Mouse (Mus musculus) MEL (cell line): ENCODE measurements around the gene Xirp2. TPM values are rescaled to one million over a fixed set of nuclear protein-coding genes. Genes with fewer than 3 reads are reported as not detected.

Experiments
- DNase-seq: peaks from one replicate; pipeline ENCODE4 v3.0.0; 2011; ENCODE audit warnings: low read depth, low spot score
- H3K27ac ChIP-seq: 2 replicates; pipeline ENCODE4 v1.5.1; 2012; ENCODE audit warnings: low read depth, mild to moderate bottlenecking, control low read depth, low read length, moderate library complexity; ENCODE audit not compliant: control insufficient read depth
- H3K27me3 ChIP-seq, 2 experiments: fragments of 150-350 bp in 1 of 2; sonication (generic) in 1 of 2; 2 replicates each; pipeline ENCODE4 v1.6.1; 2012; ENCODE audit warnings: low read length in 2 of 2, mild to moderate bottlenecking in 2 of 2, improper control_type of control experiment in 1 of 2, moderate library complexity in 1 of 2; ENCODE audit not compliant: insufficient read depth in 2 of 2, control insufficient read depth in 1 of 2
- H3K36me3 ChIP-seq, 2 experiments: 2 replicates each; pipeline ENCODE4 v1.6.1; 2012 to 2014; ENCODE audit warnings: low read length in 2 of 2, improper control_type of control experiment in 1 of 2, inconsistent platforms in 1 of 2, mild to moderate bottlenecking in 1 of 2; ENCODE audit not compliant: insufficient read depth in 2 of 2, control insufficient read depth in 1 of 2
- H3K4me1 ChIP-seq, 2 experiments: fragments of 150-350 bp in 1 of 2; sonication (generic) in 1 of 2; 2 replicates each; pipeline ENCODE4 v1.6.1; 2012; ENCODE audit warnings: low read length in 2 of 2, improper control_type of control experiment in 1 of 2, mild to moderate bottlenecking in 1 of 2; ENCODE audit not compliant: insufficient read depth in 2 of 2, control insufficient read depth in 1 of 2
- H3K4me3 ChIP-seq, 2 experiments: fragments of 150-350 bp in 1 of 2; sonication (generic) in 1 of 2; 2 replicates each; pipeline ENCODE4 v1.5.1; 2012; ENCODE audit warnings: low read depth in 2 of 2, low read length in 2 of 2, mild to moderate bottlenecking in 2 of 2, moderate library complexity in 2 of 2, control low read depth in 1 of 2, improper control_type of control experiment in 1 of 2; ENCODE audit not compliant: control insufficient read depth in 1 of 2, insufficient read depth in 1 of 2
- H3K79me2 ChIP-seq: 2 replicates; pipeline ENCODE4 v1.6.1; 2012; ENCODE audit warnings: mild to moderate bottlenecking, low read length, moderate library complexity; ENCODE audit not compliant: control insufficient read depth, poor library complexity, insufficient read depth
- H3K9ac ChIP-seq: 2 replicates; pipeline ENCODE4 v1.6.1; 2012; ENCODE audit warnings: low read depth, mild to moderate bottlenecking, control low read depth, low read length, moderate library complexity; ENCODE audit not compliant: control insufficient read depth, poor library complexity, severe bottlenecking
- H3K9me3 ChIP-seq: fragments of 150-350 bp; sonication (generic); replicated peaks from 2 replicates; pipeline ENCODE4 v1.6.1; 2012; ENCODE audit warnings: mild to moderate bottlenecking, low read length, improper control_type of control experiment, moderate library complexity; ENCODE audit not compliant: insufficient read depth
- BHLHE40 ChIP-seq: IDR thresholded peaks from 2 replicates; pipeline ENCODE4 v1.6.1; 2012; ENCODE audit warnings: low read depth, mild to moderate bottlenecking, inconsistent platforms, low read length, improper control_type of control experiment, borderline replicate concordance
- CHD1 ChIP-seq: IDR thresholded peaks from 2 replicates; pipeline ENCODE4 v1.6.1; 2012; ENCODE audit warnings: low read depth, mild to moderate bottlenecking, inconsistent platforms, low read length, improper control_type of control experiment
- CHD2 ChIP-seq: IDR thresholded peaks from 2 replicates; pipeline ENCODE4 v1.6.1; 2011; ENCODE audit warnings: low read length, improper control_type of control experiment
- EP300 ChIP-seq, 2 experiments: IDR thresholded peaks; 2 replicates each; pipeline ENCODE4 v1.6.1; 2011; ENCODE audit warnings: improper control_type of control experiment in 2 of 2, low read length in 2 of 2, low read depth in 1 of 2, mild to moderate bottlenecking in 1 of 2
- ETS1 ChIP-seq: IDR thresholded peaks from 2 replicates; pipeline ENCODE4 v1.6.1; 2012; ENCODE audit warnings: low read depth, mild to moderate bottlenecking, inconsistent platforms, low read length, improper control_type of control experiment, moderate library complexity
- HCFC1 ChIP-seq: IDR thresholded peaks from 2 replicates; pipeline ENCODE4 v1.6.1; 2012; ENCODE audit warnings: low read depth, mild to moderate bottlenecking, inconsistent platforms, low read length, improper control_type of control experiment, moderate library complexity
- JUND ChIP-seq: IDR thresholded peaks from 2 replicates; pipeline ENCODE4 v1.6.1; 2011; ENCODE audit warnings: low read depth, mild to moderate bottlenecking, improper control_type of control experiment, low read length
- KAT2A ChIP-seq: conservative IDR thresholded peaks from 2 replicates; pipeline ENCODE4 v1.6.1; 2012; ENCODE audit warnings: low read depth, low read length, improper control_type of control experiment, inconsistent platforms
- MAFK ChIP-seq: IDR thresholded peaks from 2 replicates; pipeline ENCODE4 v1.6.1; 2011; ENCODE audit warnings: low read depth, mild to moderate bottlenecking, low read length, improper control_type of control experiment, borderline replicate concordance
- MAX ChIP-seq: IDR thresholded peaks from 2 replicates; pipeline ENCODE4 v1.6.1; 2011; ENCODE audit warnings: low read length, improper control_type of control experiment
- MAZ ChIP-seq: IDR thresholded peaks from 2 replicates; pipeline ENCODE4 v1.6.1; 2012; ENCODE audit warnings: low read depth, mild to moderate bottlenecking, inconsistent platforms, low read length, improper control_type of control experiment
- MXI1 ChIP-seq: IDR thresholded peaks from 2 replicates; pipeline ENCODE4 v1.6.1; 2011; ENCODE audit warnings: mild to moderate bottlenecking, low read depth, low read length, improper control_type of control experiment
- MYC ChIP-seq: IDR thresholded peaks from 2 replicates; pipeline ENCODE4 v1.6.1; 2011; ENCODE audit warnings: low read depth, mild to moderate bottlenecking, low read length, improper control_type of control experiment, moderate library complexity
- NELFE ChIP-seq: IDR thresholded peaks from 2 replicates; pipeline ENCODE4 v1.6.1; 2011; ENCODE audit warnings: low read depth, low read length, improper control_type of control experiment
- NRF1 ChIP-seq: IDR thresholded peaks from 2 replicates; pipeline ENCODE4 v1.6.1; 2014; ENCODE audit warnings: low read depth, mild to moderate bottlenecking, inconsistent platforms, low read length, improper control_type of control experiment, moderate library complexity; ENCODE audit not compliant: poor library complexity, insufficient read depth, severe bottlenecking
- POLR2AphosphoS5 ChIP-seq: IDR thresholded peaks from 2 replicates; pipeline ENCODE4 v1.6.1; 2012; ENCODE audit warnings: low read depth, borderline replicate concordance, mild to moderate bottlenecking, inconsistent platforms, low read length, moderate library complexity, mixed read lengths
- RCOR1 ChIP-seq: IDR thresholded peaks from 2 replicates; pipeline ENCODE4 v1.6.1; 2012; ENCODE audit warnings: low read depth, mild to moderate bottlenecking, inconsistent platforms, low read length, improper control_type of control experiment
- SIN3A ChIP-seq: IDR thresholded peaks from 2 replicates; pipeline ENCODE4 v1.6.1; 2012; ENCODE audit warnings: low read length, improper control_type of control experiment, inconsistent platforms
- SMC3 ChIP-seq: IDR thresholded peaks from 2 replicates; pipeline ENCODE4 v1.6.1; 2011; ENCODE audit warnings: low read depth, low read length, improper control_type of control experiment
- TAL1 ChIP-seq: IDR thresholded peaks from 2 replicates; pipeline ENCODE4 v1.6.1; 2012; ENCODE audit warnings: mild to moderate bottlenecking, inconsistent platforms, low read length, moderate library complexity, mixed read lengths
- TBP ChIP-seq: IDR thresholded peaks from 2 replicates; pipeline ENCODE4 v1.8.0; 2011; ENCODE audit warnings: low read depth, low read length, improper control_type of control experiment
- TCF12 ChIP-seq: IDR thresholded peaks from 2 replicates; pipeline ENCODE4 v1.6.1; 2014; ENCODE audit warnings: low read depth, mild to moderate bottlenecking, inconsistent platforms, low read length, improper control_type of control experiment, moderate library complexity
- UBTF ChIP-seq: IDR thresholded peaks from 2 replicates; pipeline ENCODE4 v1.6.1; 2012; ENCODE audit warnings: low read depth, mild to moderate bottlenecking, inconsistent platforms, low read length, improper control_type of control experiment, moderate library complexity, borderline replicate concordance; ENCODE audit not compliant: insufficient read depth
- USF1 ChIP-seq: IDR thresholded peaks from 2 replicates; pipeline ENCODE4 v1.6.1; 2014; ENCODE audit warnings: low read depth, mild to moderate bottlenecking, inconsistent platforms, low read length, improper control_type of control experiment, moderate library complexity
- ZC3H11A ChIP-seq: IDR thresholded peaks from 2 replicates; pipeline ENCODE4 v1.6.1; 2012; ENCODE audit warnings: low read depth, mild to moderate bottlenecking, inconsistent platforms, low read length, improper control_type of control experiment
- ZMIZ1 ChIP-seq: IDR thresholded peaks from 2 replicates; pipeline ENCODE4 v1.6.1; 2012; ENCODE audit warnings: low read depth, mild to moderate bottlenecking, inconsistent platforms, low read length, improper control_type of control experiment, moderate library complexity
- polyA plus RNA-seq, 2 experiments: library from polyadenylated mRNA; stranded (reverse) in 1 of 2; unstranded in 1 of 2; fragments of >175 nt in 1 of 2; fragments of >200 nt in 1 of 2; gene quantifications; 2 replicates each; pipeline versions ENCODE4 v1.2.1 to v1.2.4; 2012; ENCODE audit warnings: low replicate concordance in 2 of 2, low read depth in 1 of 2; ENCODE audit not compliant: insufficient read length in 2 of 2, insufficient read depth in 1 of 2, missing spikeins in 1 of 2
- total RNA-seq: library from RNA; depleted of rRNA; stranded (reverse); fragments of 300-350 nt; gene quantifications from 2 replicates; pipeline ENCODE4 v1.2.3, GENCODE M21; 2012

The Xirp2 gene
- total and polyA plus RNA-seq, 3 experiments = not detected

- no peak overlapping the region for H3K9ac ChIP-seq
- no peaks in the 10 kb centered on the region for H3K27me3 ChIP-seq
- H3K36me3 ChIP-seq = no peaks in the 10 kb centered on the region
- H3K4me1 ChIP-seq = no peaks in the 10 kb centered on the region
- TF ChIP-seq HCFC1 (no peak), JUND (no peak), SIN3A (no peak), BHLHE40 (no peak), USF1 (no peak), CHD1 (no peak), MYC (no peak), ZMIZ1 (no peak), TBP (no peak), NRF1 (no peak), MXI1 (no peak), UBTF (no peak), ZC3H11A (no peak), RCOR1 (no peak)
- no peaks in the 10 kb centered on the region for H3K79me2 ChIP-seq
- DNase-seq = no peak
- H3K27ac ChIP-seq = no peak overlapping the region
- no peak overlapping the region for H3K4me3 ChIP-seq
- H3K9me3 ChIP-seq = no peaks in the 10 kb centered on the region
Measured at GRCm38 (mm10) chr2:67566566-67566965, 120.8 kb downstream of the Xirp2 start.

DNA sequence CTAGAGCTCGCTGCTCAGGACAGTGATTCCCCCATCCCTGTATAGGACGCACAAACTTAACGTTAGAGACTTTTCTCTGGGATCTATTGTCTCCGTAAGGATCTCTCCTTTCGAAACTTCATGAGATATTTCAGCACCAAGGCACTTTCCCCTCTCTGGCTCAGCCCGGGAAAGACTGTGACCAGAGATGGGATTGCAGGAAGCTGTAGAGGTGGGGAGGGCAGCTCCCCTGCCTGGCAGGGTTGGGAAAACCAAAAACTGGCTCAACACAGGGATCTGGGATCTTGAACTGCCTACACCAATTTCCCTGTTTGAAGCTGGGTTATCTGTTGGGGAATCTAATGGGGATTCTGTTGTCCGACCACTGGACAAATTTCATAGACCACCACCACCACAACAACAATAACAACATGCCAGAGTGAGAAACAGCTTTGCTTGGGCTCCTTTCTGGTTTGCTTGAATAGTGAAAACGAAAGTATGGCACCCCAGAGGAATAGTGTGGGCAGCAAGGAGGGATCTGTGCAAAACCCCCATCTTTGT lies 121.4 kb downstream of the Xirp2 start:
- Histone ChIP-seq H3K36me3 (no peaks in the 10 kb centered on the region), H3K79me2 (no peaks in the 10 kb centered on the region), H3K4me3 (no peak overlapping the region), H3K27ac (no peak overlapping the region), H3K27me3 (no peaks in the 10 kb centered on the region), H3K4me1 (no peaks in the 10 kb centered on the region), H3K9ac (no peak overlapping the region), H3K9me3 (no peaks in the 10 kb centered on the region)
- no peak for TF ChIP-seq SMC3
- no peak for TF ChIP-seq TAL1
- TF ChIP-seq TBP = no peak
- no peak for TF ChIP-seq MAX
- TF ChIP-seq MYC = no peak
- TF ChIP-seq ETS1 = no peak
- TF ChIP-seq CHD2 = no peak
- no peak for TF ChIP-seq MAZ
- no peak for TF ChIP-seq KAT2A
- no peak for TF ChIP-seq SIN3A
- no peak for TF ChIP-seq NELFE
- no peak for TF ChIP-seq BHLHE40
- no peak for TF ChIP-seq HCFC1
- no peak for TF ChIP-seq CHD1
- no peak for TF ChIP-seq MAFK
- no peak for TF ChIP-seq POLR2AphosphoS5
- TF ChIP-seq USF1 = no peak
- TF ChIP-seq EP300 (IDR thresholded peaks at IDR 0.05; ENCODE audit: low read depth in 1 of 2, low read length in 2 of 2) = no peak
- no peak for TF ChIP-seq TCF12
- no peak for DNase-seq
